Mouse (Mus musculus) intestine, embryonic 14.5 days (tissue): ENCODE measurements at regions not wholly inside any gene's neighbourhood (a gene's known extent, or its start where the extent isn't known, plus 50 kb on each side); places are given as distances from the start of the nearest gene placed in this dataset.
"Not testable (repeated sequence)": the region's sequence is repeated elsewhere in the genome, so short reads cannot be mapped to it uniquely, and the experiment has no call there.

ENCODE experiments used
- ATAC-seq: fragments of 200-750 bp; cut with Nextera tagmentation; replicated peaks from 2 replicates; pipeline ENCODE4 v1.8.0; 2017; ENCODE audit warnings: low read depth, moderate number of reproducible peaks, moderate TSS enrichment, moderate library complexity; ENCODE audit not compliant: low FRiP score, low TSS enrichment
- DNase-seq: peaks from one replicate; pipeline ENCODE4 v3.0.0-alpha.2; 2018; ENCODE audit warnings: low spot score
- H3K27ac ChIP-seq: fragments of 300-500 bp; sonication (generic); 2 replicates; pipeline ENCODE4 v1.5.1; 2014; ENCODE audit warnings: low read depth, mild to moderate bottlenecking, control low read depth
- H3K27me3 ChIP-seq: fragments of 300-500 bp; sonication (generic); replicated peaks from 2 replicates; pipeline ENCODE4 v1.6.1; 2014; ENCODE audit warnings: low read length, control low read depth; ENCODE audit not compliant: control insufficient read depth, insufficient read depth
- H3K36me3 ChIP-seq: fragments of 300-500 bp; sonication (generic); 2 replicates; pipeline ENCODE4 v1.6.1; 2014; ENCODE audit warnings: low read length, control low read depth; ENCODE audit not compliant: control insufficient read depth, insufficient read depth
- H3K4me1 ChIP-seq: fragments of 300-500 bp; sonication (generic); replicated peaks from 2 replicates; pipeline ENCODE4 v1.6.1; 2014; ENCODE audit warnings: low read length, control low read depth, mixed read lengths; ENCODE audit not compliant: control insufficient read depth, insufficient read depth
- H3K4me2 ChIP-seq: fragments of 300-500 bp; sonication (generic); 2 replicates; pipeline ENCODE4 v1.6.1; 2014; ENCODE audit warnings: low read length
- H3K4me3 ChIP-seq: fragments of 300-500 bp; sonication (generic); 2 replicates; pipeline ENCODE4 v1.5.1; 2014; ENCODE audit warnings: low read depth, low read length, control low read depth, mixed read lengths
- H3K9ac ChIP-seq: fragments of 300-500 bp; sonication (generic); 2 replicates; pipeline ENCODE4 v1.6.1; 2014; ENCODE audit warnings: mild to moderate bottlenecking, low read length
- H3K9me3 ChIP-seq: fragments of 300-500 bp; sonication (generic); 2 replicates; pipeline ENCODE4 v1.6.1; 2016; ENCODE audit warnings: low read length, control low read depth; ENCODE audit not compliant: control insufficient read depth
- WGBS: fragments of 180-500 bp; shearing (Covaris S2); extraction: QIAGEN DNeasy Blood & Tissue Kit; methylation state at CpG from one replicate; pipeline ENCODE4 v1.1.7; 2014; 5-methylcytosine and 5-hydroxymethylcytosine counted together

DNA sequence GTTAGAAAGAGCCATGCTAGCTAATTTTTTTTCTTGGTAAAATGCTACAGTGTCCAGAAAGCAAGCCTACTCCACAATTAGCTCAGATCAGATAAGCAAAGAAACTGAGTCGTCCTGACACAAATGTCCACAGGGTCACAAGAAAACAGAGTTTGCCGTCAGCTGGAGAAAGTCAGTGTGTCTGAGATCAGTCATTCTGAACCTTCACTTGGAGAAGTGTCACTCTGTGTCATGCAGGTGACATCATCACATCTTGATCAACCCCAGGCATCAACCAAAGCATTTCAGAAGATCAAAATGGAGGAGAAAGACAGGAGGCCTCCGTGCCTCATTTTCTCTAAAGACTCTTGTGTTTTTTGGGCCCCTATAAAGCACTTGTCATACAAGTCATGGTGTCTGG lies 121.5 kb upstream of the Cdk6 start:
- 64% methylated on average over 3 of the region's 3 CpGs for WGBS
- ATAC-seq (no peak), DNase-seq (no peak)
- no peaks in the 10 kb centered on the region for H3K27me3 ChIP-seq
- no peak overlapping the region for H3K27ac ChIP-seq
- H3K36me3 ChIP-seq = no peaks in the 10 kb centered on the region
- no peak overlapping the region for H3K9ac ChIP-seq
- no peaks in the 10 kb centered on the region for H3K4me1 ChIP-seq
- no peak overlapping the region for H3K4me3 ChIP-seq
- H3K4me2 ChIP-seq = no peak overlapping the region
- no peaks in the 10 kb centered on the region for H3K9me3 ChIP-seq

- 66% methylated on average over 4 of the region's 4 CpGs for WGBS
- not testable (repeated sequence) for H3K4me3 ChIP-seq, ATAC-seq, DNase-seq, H3K36me3 ChIP-seq, H3K4me1 ChIP-seq, H3K27ac ChIP-seq, H3K9me3 ChIP-seq, H3K4me2 ChIP-seq, H3K9ac ChIP-seq, H3K27me3 ChIP-seq
Measured at GRCm38 (mm10) chr5:3223819-3224218, 117.5 kb upstream of the Cdk6 start.

DNA sequence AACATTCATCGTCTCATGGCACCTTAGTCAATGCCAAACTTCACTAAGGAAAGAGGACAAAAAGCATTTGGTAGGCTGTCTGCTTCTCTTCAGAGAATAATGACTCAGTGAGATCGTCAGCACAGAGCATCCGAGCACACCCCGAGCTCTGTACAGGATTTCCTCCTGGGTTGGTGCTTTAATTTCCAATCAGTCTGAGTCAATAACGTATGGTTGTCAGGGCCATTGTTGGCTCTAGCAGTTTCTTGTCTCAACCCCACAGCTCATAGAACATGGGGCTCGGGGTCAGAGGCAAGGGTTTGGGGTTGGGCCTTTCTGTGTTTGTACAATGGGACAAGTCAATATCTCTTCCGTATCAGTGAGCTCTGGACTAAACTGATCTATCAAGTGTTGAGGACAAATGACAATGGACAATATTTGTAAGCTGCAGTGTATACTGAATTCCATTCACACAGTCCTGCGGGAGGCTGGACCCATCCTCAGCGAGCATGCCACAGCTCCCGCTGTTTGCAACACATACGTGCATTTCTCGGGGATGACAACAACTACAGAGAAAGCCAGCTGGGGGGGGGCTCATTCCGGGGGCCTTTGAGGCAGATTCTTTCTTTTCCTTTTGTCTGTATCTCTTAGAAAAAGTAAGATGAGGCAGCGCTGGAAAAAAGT lies 116.8 kb upstream of the Cdk6 start:
- 82% methylated on average over 14 of the region's 14 CpGs for WGBS
- not testable (repeated sequence) for ATAC-seq, H3K4me3 ChIP-seq, DNase-seq, H3K27me3 ChIP-seq, H3K27ac ChIP-seq, H3K9me3 ChIP-seq, H3K36me3 ChIP-seq, H3K4me2 ChIP-seq, H3K4me1 ChIP-seq, H3K9ac ChIP-seq

- not testable (repeated sequence) for H3K36me3 ChIP-seq, DNase-seq, H3K4me3 ChIP-seq, ATAC-seq, H3K9me3 ChIP-seq, H3K27me3 ChIP-seq, H3K4me2 ChIP-seq, H3K27ac ChIP-seq, H3K9ac ChIP-seq, H3K4me1 ChIP-seq
- WGBS = 82% methylated on average over 8 of the region's 8 CpGs
Measured at GRCm38 (mm10) chr5:3225358-3225757, 115.9 kb upstream of the Cdk6 start.

DNA sequence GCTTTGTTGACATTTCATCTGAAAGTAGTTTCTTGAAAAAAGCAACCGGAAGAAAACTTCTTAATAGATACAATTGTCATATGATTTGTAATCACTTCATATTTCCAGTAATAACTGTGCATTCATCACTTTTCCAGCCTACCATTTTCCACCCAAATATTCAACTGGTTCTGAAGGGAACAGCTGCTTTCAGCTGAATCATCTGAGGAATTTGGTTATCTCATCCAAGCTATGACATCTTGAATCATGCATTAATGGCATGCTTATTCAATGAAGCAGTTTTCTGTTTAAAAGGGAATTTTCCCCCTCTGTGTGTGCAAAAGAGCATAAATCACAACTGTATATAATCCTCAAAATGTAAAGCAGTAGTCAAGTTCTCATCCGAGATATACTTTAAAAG lies 97.2 kb upstream of the Cdk6 start:
- not testable (repeated sequence) for H3K4me1 ChIP-seq, H3K4me3 ChIP-seq, H3K9me3 ChIP-seq, ATAC-seq, H3K36me3 ChIP-seq, H3K27me3 ChIP-seq, H3K9ac ChIP-seq, H3K27ac ChIP-seq, DNase-seq, H3K4me2 ChIP-seq
- 51% methylated on average over 2 of the region's 2 CpGs for WGBS

DNA sequence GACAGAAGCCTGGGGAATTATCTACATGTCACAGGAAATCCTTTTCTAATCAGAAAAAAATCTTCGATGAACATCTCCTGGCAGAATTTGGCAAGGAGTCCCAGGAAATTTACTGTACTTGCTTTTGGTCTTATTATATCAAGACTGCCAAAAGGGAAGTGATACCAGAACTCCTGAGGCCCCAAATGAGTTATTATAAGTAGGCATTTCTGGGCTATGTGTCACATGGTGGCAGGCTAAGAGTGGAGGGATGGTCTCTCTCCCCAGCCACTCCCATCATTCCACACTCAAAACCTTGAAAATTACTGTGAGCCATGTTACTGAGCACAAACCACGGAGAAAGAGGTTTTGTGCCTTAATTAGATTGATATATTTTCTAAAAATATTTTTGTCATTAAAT lies 94.0 kb upstream of the Cdk6 start:
- 71% methylated on average over 2 of the region's 2 CpGs for WGBS
- Histone ChIP-seq H3K9ac (no peak overlapping the region), H3K4me1 (no peaks in the 10 kb centered on the region), H3K9me3 (peaks cover 7% of the 10 kb centered on the region; the same call in 1 of the 2 replicates), H3K36me3 (no peaks in the 10 kb centered on the region), H3K4me2 (no peak overlapping the region), H3K27ac (no peak overlapping the region), H3K27me3 (no peaks in the 10 kb centered on the region), H3K4me3 (no peak overlapping the region)
- no peak for DNase-seq
- ATAC-seq = no peak

DNA sequence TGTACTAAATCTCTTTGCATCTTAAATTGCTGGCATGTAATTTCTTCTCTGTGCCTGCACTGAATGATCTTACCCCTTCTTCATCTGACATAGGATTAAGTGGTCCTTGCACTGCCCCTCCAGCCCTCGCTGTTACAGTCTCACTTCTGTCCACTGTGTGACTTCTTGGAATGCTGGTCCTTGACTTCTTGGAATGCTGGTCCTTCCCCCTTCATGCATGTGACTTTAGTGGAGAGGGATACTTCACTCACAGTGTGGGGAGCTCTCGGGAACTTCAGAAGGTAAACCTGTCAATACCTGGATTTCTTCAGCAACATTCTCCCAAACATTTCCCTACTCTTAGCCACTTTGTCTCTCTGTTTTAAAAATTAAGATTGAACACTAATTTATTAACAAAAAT lies 91.0 kb upstream of the Cdk6 start:
- ATAC-seq (no peak), DNase-seq (no peak)
- H3K4me2 ChIP-seq = no peak overlapping the region
- no peaks in the 10 kb centered on the region for H3K4me1 ChIP-seq
- peaks cover 7% of the 10 kb centered on the region; the same call in 1 of the 2 replicates for H3K9me3 ChIP-seq
- H3K27me3 ChIP-seq = no peaks in the 10 kb centered on the region
- no peaks in the 10 kb centered on the region for H3K36me3 ChIP-seq
- H3K9ac ChIP-seq = no peak overlapping the region
- WGBS = 68% methylated on average over 2 of the region's 2 CpGs
- H3K27ac ChIP-seq = no peak overlapping the region
- no peak overlapping the region for H3K4me3 ChIP-seq

- 88% methylated on average over 1 of the region's 1 CpGs for WGBS
- Histone ChIP-seq H3K4me1 (no peaks in the 10 kb centered on the region), H3K27ac (no peak overlapping the region), H3K36me3 (no peaks in the 10 kb centered on the region), H3K4me3 (no peak overlapping the region), H3K9ac (no peak overlapping the region), H3K4me2 (no peak overlapping the region), H3K27me3 (no peaks in the 10 kb centered on the region), H3K9me3 (no peaks in the 10 kb centered on the region)
- DNase-seq = no peak
- ATAC-seq = no peak
Measured at GRCm38 (mm10) chr5:3260289-3260688, 81.0 kb upstream of the Cdk6 start.

DNA sequence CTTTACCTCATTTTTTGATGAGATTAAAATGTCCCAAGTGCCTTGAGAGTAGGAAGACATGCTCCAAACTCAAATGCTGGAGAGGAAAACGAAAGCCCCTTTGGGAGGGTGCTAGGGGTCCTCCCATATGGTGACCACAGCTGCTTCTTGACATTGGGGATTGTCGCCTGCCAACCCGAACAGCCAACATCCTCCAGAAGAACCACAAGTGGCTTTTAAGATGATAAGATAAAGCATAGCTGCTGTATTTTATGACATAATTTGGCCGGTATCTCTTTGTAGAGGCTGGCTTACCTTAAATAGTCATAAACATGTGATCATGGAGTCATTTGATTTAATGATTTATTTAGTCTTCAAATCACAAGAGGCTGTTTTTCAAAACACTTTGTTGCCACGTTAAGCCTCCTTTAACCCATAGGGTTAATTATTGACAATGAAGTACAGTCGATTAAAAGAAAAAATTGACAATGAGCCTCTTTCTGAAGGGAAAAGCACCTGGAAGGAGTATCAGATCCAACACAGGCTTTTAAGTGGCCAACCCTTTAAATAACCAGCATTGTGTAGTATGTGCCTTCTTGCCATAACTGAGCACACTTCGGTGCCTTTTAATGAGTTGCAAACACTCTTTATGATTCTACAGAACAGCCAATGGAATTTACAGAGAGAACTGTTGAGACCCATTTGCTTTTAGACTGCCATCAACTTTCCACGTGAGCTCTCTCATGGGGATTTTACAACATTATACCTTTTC lies 76.1 kb upstream of the Cdk6 start:
- H3K4me3 ChIP-seq, H3K27ac ChIP-seq, H3K27me3 ChIP-seq, H3K9me3 ChIP-seq, DNase-seq, H3K4me1 ChIP-seq, H3K36me3 ChIP-seq, H3K9ac ChIP-seq, H3K4me2 ChIP-seq: not testable (repeated sequence)
- 56% methylated on average over 8 of the region's 8 CpGs for WGBS
- peak; percentile 84 for ATAC-seq
